Mouse (Mus musculus): Measurements from ENCODE around the gene Nhlrc2. TPM values are rescaled to one million over a fixed set of nuclear protein-coding genes. Genes with fewer than 3 reads are reported as not detected.

Gene Nhlrc2
- polyA plus RNA-seq, 1 experiment from 2014 or later: 13.1 TPM

GRCm38 (mm10) chr19:56571234-56571633 lies 23.2 kb downstream of the Nhlrc2 start:
- Histone ChIP-seq H3K27ac (replicated peaks; ENCODE audit: low read depth, low read length) (no peak overlapping the region), H3K9me3 (ENCODE audit: control insufficient read depth, low read length) (no peaks in the 10 kb centered on the region), H3K9ac (ENCODE audit: low read depth, low read length) (no peak overlapping the region), H3K4me1 (ENCODE audit: control insufficient read depth, insufficient read depth, low read length) (no peaks in the 10 kb centered on the region), H3K36me3 (ENCODE audit: control insufficient read depth, insufficient read depth, low read length) (peaks cover 31% of the 10 kb centered on the region), H3K4me2 (ENCODE audit: low read depth, low read length) (no peak overlapping the region), H3K27me3 (replicated peaks; ENCODE audit: control insufficient read depth, insufficient read depth, low read length) (no peaks in the 10 kb centered on the region), H3K4me3 (ENCODE audit: low read depth, low read length) (no peak overlapping the region)
- ATAC-seq (ENCODE audit: low read depth) (no peak), DNase-seq (ENCODE audit: low spot score) (no peak)
- 69% methylated on average over 2 of the region's 2 CpGs for WGBS

GRCm38 (mm10) chr19:56571913-56572312 lies 23.9 kb downstream of the Nhlrc2 start:
- Histone ChIP-seq H3K4me3 (ENCODE audit: low read depth, low read length) (no peak overlapping the region), H3K36me3 (ENCODE audit: control insufficient read depth, insufficient read depth, low read length) (peaks cover 32% of the 10 kb centered on the region), H3K4me2 (ENCODE audit: low read depth, low read length) (no peak overlapping the region), H3K27ac (replicated peaks; ENCODE audit: low read depth, low read length) (no peak overlapping the region), H3K9me3 (ENCODE audit: control insufficient read depth, low read length) (no peaks in the 10 kb centered on the region), H3K27me3 (replicated peaks; ENCODE audit: control insufficient read depth, insufficient read depth, low read length) (no peaks in the 10 kb centered on the region), H3K4me1 (ENCODE audit: control insufficient read depth, insufficient read depth, low read length) (no peaks in the 10 kb centered on the region), H3K9ac (ENCODE audit: low read depth, low read length) (no peak overlapping the region)
- ATAC-seq (ENCODE audit: low read depth) (no peak), DNase-seq (ENCODE audit: low spot score) (no peak)
- 94% methylated on average over 5 of the region's 5 CpGs for WGBS

DNA sequence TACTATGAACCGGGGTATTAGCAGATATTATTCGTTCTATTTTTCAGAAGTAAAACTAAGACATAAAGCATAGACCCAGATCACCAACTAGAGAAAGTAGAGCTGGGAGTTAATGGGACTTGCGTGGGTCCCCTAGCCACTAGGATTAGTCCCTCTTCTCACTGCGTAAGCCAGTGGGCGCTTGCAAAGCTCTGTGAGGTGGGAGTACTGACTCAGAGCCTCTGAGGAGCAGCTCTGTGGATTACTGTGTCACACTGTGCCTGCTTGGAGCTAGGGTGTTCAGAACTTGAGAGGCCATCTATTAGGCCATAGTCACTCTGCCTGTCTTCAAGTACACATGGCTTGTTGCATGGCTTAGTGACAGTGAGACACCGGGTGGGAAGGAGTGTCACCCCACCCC lies 25.1 kb downstream of the Nhlrc2 start:
- Histone ChIP-seq H3K36me3 (ENCODE audit: control insufficient read depth, insufficient read depth, low read length) (peaks cover 44% of the 10 kb centered on the region), H3K4me1 (ENCODE audit: control insufficient read depth, insufficient read depth, low read length) (no peaks in the 10 kb centered on the region), H3K27ac (replicated peaks; ENCODE audit: low read depth, low read length) (no peak overlapping the region), H3K27me3 (replicated peaks; ENCODE audit: control insufficient read depth, insufficient read depth, low read length) (no peaks in the 10 kb centered on the region), H3K4me3 (ENCODE audit: low read depth, low read length) (no peak overlapping the region), H3K9me3 (ENCODE audit: control insufficient read depth, low read length) (no peaks in the 10 kb centered on the region), H3K4me2 (ENCODE audit: low read depth, low read length) (no peak overlapping the region), H3K9ac (ENCODE audit: low read depth, low read length) (no peak overlapping the region)
- ATAC-seq (ENCODE audit: low read depth): no peak
- DNase-seq (ENCODE audit: low spot score): no peak
- 97% methylated on average over 6 of the region's 6 CpGs for WGBS

DNA sequence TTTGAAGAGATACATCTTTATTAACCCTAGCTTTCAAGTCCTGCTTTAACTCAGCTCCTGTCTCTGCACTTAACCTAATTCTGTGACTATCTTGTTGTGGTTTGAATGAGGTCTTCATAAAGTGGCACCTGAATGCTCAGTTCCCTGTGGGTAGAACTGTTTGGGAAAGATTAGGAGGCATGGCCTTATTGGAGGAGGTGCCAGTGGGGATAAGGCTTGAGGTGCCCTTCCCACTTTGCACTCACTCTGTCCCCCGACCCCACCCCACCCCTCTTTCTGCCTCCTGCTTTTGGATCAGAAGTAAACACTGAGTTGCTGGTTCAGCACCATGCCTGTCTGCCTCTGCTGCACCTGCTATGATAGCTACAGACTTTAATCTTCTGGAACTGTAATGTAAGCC lies 29.7 kb downstream of the Nhlrc2 start:
- Histone ChIP-seq H3K4me3 (ENCODE audit: low read depth, low read length) (no peak overlapping the region), H3K27me3 (replicated peaks; ENCODE audit: control insufficient read depth, insufficient read depth, low read length) (no peaks in the 10 kb centered on the region), H3K4me2 (ENCODE audit: low read depth, low read length) (no peak overlapping the region), H3K36me3 (ENCODE audit: control insufficient read depth, insufficient read depth, low read length) (peaks cover 44% of the 10 kb centered on the region), H3K4me1 (ENCODE audit: control insufficient read depth, insufficient read depth, low read length) (no peaks in the 10 kb centered on the region), H3K27ac (replicated peaks; ENCODE audit: low read depth, low read length) (no peak overlapping the region), H3K9ac (ENCODE audit: low read depth, low read length) (no peak overlapping the region), H3K9me3 (ENCODE audit: control insufficient read depth, low read length) (no peaks in the 10 kb centered on the region)
- WGBS: 93% methylated on average over 1 of the region's 1 CpGs
- ATAC-seq (ENCODE audit: low read depth) (no peak), DNase-seq (ENCODE audit: low spot score) (no peak)

DNA sequence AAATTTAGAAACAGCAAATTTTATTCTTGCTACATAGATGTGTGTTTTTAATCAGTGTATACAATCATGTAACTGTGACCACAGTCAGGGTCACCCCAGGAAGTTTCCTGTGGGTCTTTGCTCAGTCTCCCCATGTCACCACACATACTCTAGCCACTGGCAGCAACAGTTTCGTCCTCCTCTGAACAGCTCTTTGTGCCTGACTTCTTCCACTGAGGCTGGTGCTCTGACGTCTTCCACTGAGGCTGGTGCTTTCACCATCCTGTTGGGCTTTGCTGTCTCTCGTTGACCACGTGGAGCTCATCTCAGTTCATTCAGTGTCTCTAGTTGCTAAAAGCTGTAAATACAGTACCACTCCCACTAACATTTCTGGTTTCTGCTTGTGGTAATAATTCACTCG lies 33.9 kb downstream of the Nhlrc2 start:
- 82% methylated on average over 5 of the region's 5 CpGs for WGBS
- ATAC-seq (ENCODE audit: low read depth) (no peak), DNase-seq (ENCODE audit: low spot score) (no peak)
- H3K27me3 ChIP-seq (replicated peaks; ENCODE audit: control insufficient read depth, insufficient read depth, low read length): no peaks in the 10 kb centered on the region
- no peak overlapping the region for H3K27ac ChIP-seq (replicated peaks; ENCODE audit: low read depth, low read length)
- H3K4me1 ChIP-seq (ENCODE audit: control insufficient read depth, insufficient read depth, low read length): no peaks in the 10 kb centered on the region
- H3K4me2 ChIP-seq (ENCODE audit: low read depth, low read length): no peak overlapping the region
- H3K36me3 ChIP-seq (ENCODE audit: control insufficient read depth, insufficient read depth, low read length): peaks cover 44% of the 10 kb centered on the region
- H3K9ac ChIP-seq (ENCODE audit: low read depth, low read length): no peak overlapping the region
- H3K9me3 ChIP-seq (ENCODE audit: control insufficient read depth, low read length): no peaks in the 10 kb centered on the region
- no peak overlapping the region for H3K4me3 ChIP-seq (ENCODE audit: low read depth, low read length)

GRCm38 (mm10) chr19:56583785-56584184 lies 35.7 kb downstream of the Nhlrc2 start:
- H3K27me3 ChIP-seq (replicated peaks; ENCODE audit: control insufficient read depth, insufficient read depth, low read length): no peaks in the 10 kb centered on the region
- H3K9ac ChIP-seq (ENCODE audit: low read depth, low read length): no peak overlapping the region
- H3K4me1 ChIP-seq (ENCODE audit: control insufficient read depth, insufficient read depth, low read length): no peaks in the 10 kb centered on the region
- no peaks in the 10 kb centered on the region for H3K9me3 ChIP-seq (ENCODE audit: control insufficient read depth, low read length)
- H3K4me3 ChIP-seq (ENCODE audit: low read depth, low read length): no peak overlapping the region
- no peak overlapping the region for H3K27ac ChIP-seq (replicated peaks; ENCODE audit: low read depth, low read length)
- DNase-seq (ENCODE audit: low spot score) (no peak), ATAC-seq (ENCODE audit: low read depth) (no peak)
- H3K4me2 ChIP-seq (ENCODE audit: low read depth, low read length): no peak overlapping the region
- H3K36me3 ChIP-seq (ENCODE audit: control insufficient read depth, insufficient read depth, low read length): peaks cover 39% of the 10 kb centered on the region
- WGBS: 68% methylated on average over 5 of the region's 5 CpGs

DNA sequence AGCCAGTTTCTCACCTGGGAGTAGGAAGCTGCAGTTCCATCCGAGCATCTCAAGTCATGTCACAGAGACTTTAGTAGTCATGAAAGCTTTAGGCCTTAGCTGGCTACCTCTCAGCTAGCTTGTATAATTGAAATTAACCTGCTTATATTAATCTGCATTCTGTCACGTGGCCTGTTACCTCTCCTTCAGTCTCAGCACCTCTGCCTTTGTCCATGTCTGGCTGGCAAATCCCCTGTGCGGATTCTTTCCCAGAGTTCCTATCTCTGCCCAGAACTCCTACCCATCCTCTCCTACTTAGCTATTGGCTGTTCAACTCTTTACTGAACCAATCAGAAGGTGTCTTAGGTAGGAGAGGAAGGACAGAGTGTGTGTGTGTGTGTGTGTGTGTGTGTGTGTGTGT lies 36.2 kb downstream of the Nhlrc2 start:
- Histone ChIP-seq H3K9me3 (ENCODE audit: control insufficient read depth, low read length) (no peaks in the 10 kb centered on the region), H3K4me3 (ENCODE audit: low read depth, low read length) (no peak overlapping the region), H3K9ac (ENCODE audit: low read depth, low read length) (no peak overlapping the region), H3K27me3 (replicated peaks; ENCODE audit: control insufficient read depth, insufficient read depth, low read length) (no peaks in the 10 kb centered on the region), H3K4me2 (ENCODE audit: low read depth, low read length) (no peak overlapping the region), H3K27ac (replicated peaks; ENCODE audit: low read depth, low read length) (no peak overlapping the region), H3K4me1 (ENCODE audit: control insufficient read depth, insufficient read depth, low read length) (no peaks in the 10 kb centered on the region), H3K36me3 (ENCODE audit: control insufficient read depth, insufficient read depth, low read length) (peaks cover 44% of the 10 kb centered on the region)
- WGBS: 84% methylated on average over 3 of the region's 3 CpGs
- DNase-seq (ENCODE audit: low spot score) (no peak), ATAC-seq (ENCODE audit: low read depth) (no peak)

GRCm38 (mm10) chr19:56586320-56586719 lies 38.3 kb downstream of the Nhlrc2 start:
- ATAC-seq (ENCODE audit: low read depth): no peak
- Histone ChIP-seq H3K9ac (ENCODE audit: low read depth, low read length) (no peak overlapping the region), H3K36me3 (ENCODE audit: control insufficient read depth, insufficient read depth, low read length) (peaks cover 54% of the 10 kb centered on the region), H3K4me2 (ENCODE audit: low read depth, low read length) (no peak overlapping the region), H3K27ac (replicated peaks; ENCODE audit: low read depth, low read length) (no peak overlapping the region), H3K9me3 (ENCODE audit: control insufficient read depth, low read length) (no peaks in the 10 kb centered on the region), H3K4me3 (ENCODE audit: low read depth, low read length) (no peak overlapping the region), H3K27me3 (replicated peaks; ENCODE audit: control insufficient read depth, insufficient read depth, low read length) (no peaks in the 10 kb centered on the region), H3K4me1 (ENCODE audit: control insufficient read depth, insufficient read depth, low read length) (no peaks in the 10 kb centered on the region)
- DNase-seq (ENCODE audit: low spot score): no peak
- WGBS: 80% methylated on average over 8 of the region's 8 CpGs

- peaks cover 55% of the 10 kb centered on the region for H3K36me3 ChIP-seq (ENCODE audit: control insufficient read depth, insufficient read depth, low read length)
- DNase-seq (ENCODE audit: low spot score) (peak; percentile 66), ATAC-seq (ENCODE audit: low read depth) (peak; percentile 69; the same call in 1 of the 2 replicates)
- no peak overlapping the region for H3K4me3 ChIP-seq (ENCODE audit: low read depth, low read length)
- WGBS: 71% methylated on average over 6 of the region's 6 CpGs
- H3K27me3 ChIP-seq (replicated peaks; ENCODE audit: control insufficient read depth, insufficient read depth, low read length): no peaks in the 10 kb centered on the region
- H3K4me1 ChIP-seq (ENCODE audit: control insufficient read depth, insufficient read depth, low read length): no peaks in the 10 kb centered on the region
- H3K9me3 ChIP-seq (ENCODE audit: control insufficient read depth, low read length): no peaks in the 10 kb centered on the region
- H3K4me2 ChIP-seq (ENCODE audit: low read depth, low read length): no peak overlapping the region
- no peak overlapping the region for H3K27ac ChIP-seq (replicated peaks; ENCODE audit: low read depth, low read length)
- no peak overlapping the region for H3K9ac ChIP-seq (ENCODE audit: low read depth, low read length)
These were observed 40.2 kb downstream of the Nhlrc2 start for GRCm38 (mm10) chr19:56588205-56588626.
